Mouse (Mus musculus): ENCODE data around the gene Rasal2. TPM values are rescaled to one million over a fixed set of nuclear protein-coding genes. Genes with fewer than 3 reads are reported as not detected.

Rasal2 gene
- total RNA-seq (2021) = 10 to 100 TPM; 81.5 to 81.6 TPM
- long read RNA-seq, experiment 1, partial matches to known transcripts = 5 of 16 reads
- long read RNA-seq, experiment 1, other reads (novel, unspliced or antisense) = 11 of 16 reads
- long read RNA-seq, experiment 2, partial matches to known transcripts = 9 of 21 reads
- long read RNA-seq, experiment 2, other reads (novel, unspliced or antisense) = 12 of 21 reads

GRCm38 (mm10) chr1:157412454-157413369 is at the start of gene Rasal2:
TSS of gene Rasal2 (minus strand) at chr1:157412595.
- DNase-seq (ENCODE audit: low spot score in 2 of 2) = peak; percentile 96 to 98

- DNase-seq (ENCODE audit: low spot score in 2 of 2) = no peak
Observed at GRCm38 (mm10) chr1:157461276-157461675, 48.9 kb upstream of the Rasal2 start.

DNA sequence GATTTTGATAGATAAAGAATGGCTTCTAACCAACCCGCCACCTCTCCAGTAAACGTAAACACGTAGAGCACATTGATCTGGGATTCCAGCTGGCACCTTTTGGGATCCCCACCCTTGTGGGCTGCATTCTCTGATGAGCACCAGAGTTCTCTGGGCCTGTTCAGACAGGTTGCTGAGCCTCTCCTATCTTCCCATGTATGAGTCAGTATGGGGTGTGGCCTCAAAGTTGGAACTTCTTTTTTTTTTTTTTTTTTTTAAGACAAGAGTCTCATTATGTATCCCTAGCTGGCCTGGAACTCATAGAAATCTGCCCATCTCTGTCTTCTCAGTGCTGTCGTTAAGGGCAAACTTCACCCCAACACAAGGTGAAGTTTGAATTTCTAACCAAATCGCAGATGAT is 47.5 kb upstream of the Rasal2 start:
- no peak for DNase-seq (ENCODE audit: low spot score in 2 of 2)

DNA sequence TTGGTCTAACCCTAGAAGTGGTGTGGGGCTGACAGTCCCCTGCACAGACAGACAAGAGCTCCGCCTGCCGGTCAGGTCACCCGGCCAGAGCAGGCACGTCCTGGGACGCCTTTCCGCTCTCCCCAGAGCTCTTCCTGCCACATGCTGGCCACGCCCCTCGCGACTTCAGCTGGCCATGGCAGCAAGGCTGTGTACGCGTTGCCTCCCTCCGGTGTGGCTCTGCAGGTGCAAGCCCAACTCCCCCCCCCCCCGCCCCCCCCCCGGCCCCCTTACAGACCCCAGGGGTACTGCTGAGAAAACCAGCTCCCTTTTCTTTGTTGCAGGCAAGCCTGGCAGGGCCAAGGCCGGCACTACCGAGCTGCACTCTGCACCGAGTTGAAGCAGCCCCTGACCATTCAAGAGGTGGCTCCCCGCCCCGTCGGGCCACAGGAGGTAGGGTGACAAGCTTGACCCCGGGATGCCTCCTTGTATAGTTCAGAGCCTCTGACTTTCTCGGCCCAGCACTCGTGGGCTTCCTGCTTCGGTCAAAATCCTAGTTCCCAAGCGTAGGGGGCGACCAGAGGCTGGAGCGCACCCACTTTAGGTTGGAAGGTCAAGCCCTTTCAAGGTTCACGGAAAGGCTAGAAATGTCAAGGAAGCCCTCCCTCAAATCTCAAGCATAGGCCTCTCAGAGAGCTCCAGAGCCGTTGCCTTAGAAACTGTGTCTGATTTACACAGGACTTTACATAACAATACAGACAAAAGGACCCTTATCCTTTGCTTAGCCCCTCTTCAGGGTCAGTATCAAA is 46.2 kb upstream of the Rasal2 start, which contains the start of gene Cryzl2:
Gene Cryzl2 (plus strand): TSS at position 157 of the 788 bp plus-strand sequence.
- DNase-seq (ENCODE audit: low spot score in 2 of 2) = peak in 1 of 2 experiments; percentile 25

GRCm38 (mm10) chr1:157457789-157458188 is 45.4 kb upstream of the Rasal2 start:
- no peak for DNase-seq (ENCODE audit: low spot score in 2 of 2)

- no peak for DNase-seq (ENCODE audit: low spot score in 2 of 2)
Observed at GRCm38 (mm10) chr1:157454876-157455275, 42.5 kb upstream of the Rasal2 start.

DNA sequence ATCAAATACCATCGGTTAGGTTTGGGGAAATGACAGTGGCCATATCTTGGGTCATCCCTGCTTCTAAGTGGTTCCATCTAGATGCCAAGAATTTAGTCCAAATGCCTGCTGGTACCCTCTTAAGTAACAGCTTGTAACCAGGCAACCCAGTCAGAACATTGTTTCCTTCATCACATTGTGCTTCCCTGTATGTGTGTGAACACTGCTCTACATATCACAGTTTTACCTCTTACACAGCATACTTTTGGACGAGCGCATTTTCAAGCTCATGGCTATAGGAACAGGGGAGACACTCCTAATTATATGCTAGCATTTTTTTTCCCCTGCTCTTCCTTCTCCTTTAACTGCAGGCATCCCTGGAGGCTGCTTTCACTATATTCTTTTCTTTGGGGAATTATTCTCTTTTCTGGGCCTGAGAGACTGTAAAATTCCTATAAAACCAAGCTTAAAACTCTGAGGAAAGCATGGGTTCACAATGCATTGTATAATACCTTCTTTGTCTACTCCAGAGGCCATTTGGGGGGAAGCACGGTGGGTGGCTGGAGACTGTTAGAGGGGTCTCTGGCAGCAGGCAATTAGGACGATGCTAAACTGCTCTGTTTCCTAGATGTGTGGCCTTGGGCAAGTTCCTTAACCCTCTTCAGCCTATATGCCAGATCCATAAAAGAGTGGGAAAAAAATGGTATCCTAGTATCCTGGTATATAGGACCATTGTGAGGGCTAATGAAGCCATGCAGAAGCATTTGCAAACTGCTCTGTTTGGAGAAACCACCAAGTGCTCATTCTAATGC is 40.6 kb upstream of the Rasal2 start:
- no peak for DNase-seq (ENCODE audit: low spot score in 2 of 2)

GRCm38 (mm10) chr1:157452284-157452683 is 39.9 kb upstream of the Rasal2 start:
- DNase-seq (ENCODE audit: low spot score in 2 of 2) = no peak

GRCm38 (mm10) chr1:157449981-157450636 is 37.7 kb upstream of the Rasal2 start:
- no peak for DNase-seq (ENCODE audit: low spot score in 2 of 2)

GRCm38 (mm10) chr1:157449532-157449931 is 37.1 kb upstream of the Rasal2 start:
- DNase-seq (ENCODE audit: low spot score in 2 of 2) = no peak

GRCm38 (mm10) chr1:157448805-157449188 is 36.4 kb upstream of the Rasal2 start:
- DNase-seq (ENCODE audit: low spot score in 2 of 2) = no peak

DNA sequence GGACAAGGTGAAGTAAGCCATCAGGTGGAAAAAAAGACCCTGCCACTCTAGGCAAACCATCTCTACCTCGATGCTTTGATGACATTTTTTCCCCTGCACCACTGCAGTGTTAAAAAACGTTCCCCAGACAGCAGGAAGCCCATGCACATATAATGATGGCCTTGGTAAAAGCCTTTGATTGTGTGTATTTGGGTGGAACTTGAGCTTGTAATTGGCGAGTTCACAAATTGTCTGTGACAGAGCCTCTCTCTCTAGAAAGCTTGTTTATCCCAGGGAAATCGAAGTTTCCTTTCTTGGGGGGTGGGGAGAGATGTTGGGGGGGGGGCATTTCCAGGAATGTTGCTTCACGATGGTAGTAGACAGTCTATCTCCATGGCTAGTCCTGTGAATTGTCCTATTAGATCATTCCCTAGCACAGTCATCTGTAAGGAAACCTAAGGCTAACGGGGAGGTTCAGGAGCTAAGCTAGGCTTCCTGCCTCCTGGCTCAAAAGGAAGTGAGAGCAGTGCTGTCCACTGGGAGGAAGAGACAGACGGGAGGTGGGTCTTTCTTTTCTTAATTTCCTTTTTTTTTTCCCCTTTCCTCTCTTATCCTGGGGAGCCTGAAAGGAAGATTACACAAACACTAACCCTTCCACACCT is 35.9 kb upstream of the Rasal2 start:
- DNase-seq (ENCODE audit: low spot score in 2 of 2) = no peak

GRCm38 (mm10) chr1:157447142-157447541 is 34.7 kb upstream of the Rasal2 start:
- no peak for DNase-seq (ENCODE audit: low spot score in 2 of 2)

DNA sequence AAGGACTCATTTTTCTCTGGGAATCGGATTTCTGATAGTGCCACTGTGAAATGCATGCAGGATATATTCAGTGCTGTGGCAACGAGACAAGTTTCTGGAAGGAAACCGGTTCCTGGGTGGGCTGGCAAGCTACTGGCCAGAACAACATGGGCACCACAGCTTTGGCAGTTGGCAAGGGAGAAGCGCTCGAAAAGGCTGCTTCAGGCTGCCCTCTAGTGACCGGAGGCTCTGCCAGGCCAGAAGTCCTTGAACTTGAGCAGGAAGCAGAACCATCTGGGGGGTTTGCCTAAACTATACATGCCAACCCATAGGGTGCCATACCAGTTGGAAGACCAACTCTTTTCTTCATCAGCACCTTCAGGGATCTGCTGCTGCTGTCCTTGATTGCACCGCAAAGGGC is 33.9 kb upstream of the Rasal2 start:
- DNase-seq (ENCODE audit: low spot score in 2 of 2) = peak; percentile 74 to 76

GRCm38 (mm10) chr1:157445398-157445910 is 33.1 kb upstream of the Rasal2 start:
- no peak for DNase-seq (ENCODE audit: low spot score in 2 of 2)

- peak in 1 of 2 experiments; percentile 22 for DNase-seq (ENCODE audit: low spot score in 2 of 2)
Observed at GRCm38 (mm10) chr1:157444632-157445300, 32.4 kb upstream of the Rasal2 start.

DNA sequence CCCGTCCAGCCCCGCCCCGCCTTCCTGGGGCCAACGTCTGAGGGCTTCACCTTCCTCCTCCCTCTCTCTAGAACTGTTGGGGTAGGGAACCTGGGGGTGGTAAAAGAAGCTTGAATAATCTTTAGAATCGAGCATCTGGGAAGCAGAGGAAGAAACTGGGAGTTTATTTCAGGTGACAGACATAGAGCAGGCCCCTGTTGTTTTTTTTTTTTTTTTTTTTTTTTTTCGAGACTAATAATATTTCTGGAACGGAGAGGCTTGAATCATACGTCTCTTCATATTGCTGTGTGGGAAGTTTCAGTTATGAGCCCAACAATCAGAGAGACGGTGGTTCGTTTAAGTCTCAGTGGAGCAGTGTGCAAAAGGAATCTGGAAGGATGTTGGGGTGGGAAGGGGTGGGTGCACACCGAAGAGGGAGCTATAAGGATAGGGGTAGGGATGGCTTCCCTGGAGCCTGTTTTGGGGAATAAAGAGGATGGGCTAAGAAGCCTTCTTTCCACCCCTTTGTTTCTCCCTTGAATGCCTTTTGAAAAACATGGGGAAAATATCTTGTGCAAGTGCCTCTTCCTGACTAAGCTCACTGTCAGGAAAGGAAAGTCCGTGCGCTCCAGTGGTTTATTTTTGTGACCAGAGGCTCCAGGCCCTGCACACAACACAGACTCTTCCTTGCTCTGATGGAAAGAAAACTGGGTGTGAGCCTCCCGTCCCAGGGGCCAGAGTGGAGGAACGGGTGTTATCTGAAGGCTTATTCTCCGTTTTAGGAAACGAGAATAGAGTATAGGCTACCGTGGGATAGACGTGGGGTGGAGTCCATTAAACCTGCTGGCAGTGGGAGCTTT is 31.5 kb upstream of the Rasal2 start:
- DNase-seq (ENCODE audit: low spot score in 2 of 2) = peak in 1 of 2 experiments; percentile 29
